Mouse (Mus musculus) layer of hippocampus, adult 8-10 months (tissue): ENCODE results near the gene Inppl1. TPM values are rescaled to one million over a fixed set of nuclear protein-coding genes. Genes with fewer than 3 reads are reported as not detected.

Source experiments
- DNase-seq, 2 experiments: peaks; one replicate each; pipeline ENCODE4 v3.0.0; 2022; ENCODE audit warnings: low spot score in 2 of 2
- total RNA-seq, 4 experiments: library from RNA; stranded (reverse); gene quantifications; 2 replicates each; pipeline ENCODE4 v1.2.4; 2022

Inppl1 gene
- total RNA-seq, result 10 to 100 TPM; 29.1 to 38.3 (median 32.4) TPM

- DNase-seq, result peak; percentile 64 to 69
Measured at GRCm38 (mm10) chr7:101837606-101838471, at the start of gene Inppl1. Gene Inppl1, minus strand, starts transcription at chr7:101838229.

GRCm38 (mm10) chr7:101886274-101886673, 48.2 kb upstream of the Inppl1 start:
- DNase-seq, result no peak

- no peak for DNase-seq
Measured at GRCm38 (mm10) chr7:101884160-101884559, 46.1 kb upstream of the Inppl1 start.

- DNase-seq, result no peak
Measured at GRCm38 (mm10) chr7:101882413-101883154, 44.6 kb upstream of the Inppl1 start.

GRCm38 (mm10) chr7:101880855-101881254, 42.8 kb upstream of the Inppl1 start:
- peak in 1 of 2 experiments; percentile 58 for DNase-seq

- DNase-seq, result no peak
Measured at GRCm38 (mm10) chr7:101875978-101876377, 37.9 kb upstream of the Inppl1 start.

- DNase-seq, result no peak
Measured at GRCm38 (mm10) chr7:101871296-101871695, 33.3 kb upstream of the Inppl1 start.

GRCm38 (mm10) chr7:101870629-101871028, 32.6 kb upstream of the Inppl1 start, which contains the start of gene Folr1:
Gene Folr1, minus strand, starts transcription at chr7:101870788.
- no peak for DNase-seq

GRCm38 (mm10) chr7:101869163-101869500, 31.1 kb upstream of the Inppl1 start:
- DNase-seq, result no peak

- no peak for DNase-seq
Measured at GRCm38 (mm10) chr7:101868241-101869162, 30.5 kb upstream of the Inppl1 start.

- DNase-seq, result no peak
Measured at GRCm38 (mm10) chr7:101867482-101867881, 29.5 kb upstream of the Inppl1 start.

- DNase-seq, result no peak
Measured at GRCm38 (mm10) chr7:101866491-101867265, 28.6 kb upstream of the Inppl1 start.

GRCm38 (mm10) chr7:101863415-101863814, 25.4 kb upstream of the Inppl1 start, which contains the start of gene Anapc15:
Gene Anapc15, plus strand, starts transcription at chr7:101863715.
- no peak for DNase-seq

- no peak for DNase-seq
Measured at GRCm38 (mm10) chr7:101862291-101862690, 24.3 kb upstream of the Inppl1 start.

- DNase-seq, result no peak
Measured at GRCm38 (mm10) chr7:101860978-101861377, 22.9 kb upstream of the Inppl1 start.

GRCm38 (mm10) chr7:101858362-101858761, 20.3 kb upstream of the Inppl1 start:
- DNase-seq, result no peak

- DNase-seq, result no peak
Measured at GRCm38 (mm10) chr7:101857094-101857493, 19.1 kb upstream of the Inppl1 start, which contains the start of gene Folr2. Gene Folr2, minus strand, starts transcription at chr7:101857194.

GRCm38 (mm10) chr7:101853816-101854215, 15.8 kb upstream of the Inppl1 start:
- DNase-seq, result no peak

- no peak for DNase-seq
Measured at GRCm38 (mm10) chr7:101852846-101853245, 14.8 kb upstream of the Inppl1 start.

- no peak for DNase-seq
Measured at GRCm38 (mm10) chr7:101851689-101852088, 13.7 kb upstream of the Inppl1 start.
